In the genomic region with DNA sequence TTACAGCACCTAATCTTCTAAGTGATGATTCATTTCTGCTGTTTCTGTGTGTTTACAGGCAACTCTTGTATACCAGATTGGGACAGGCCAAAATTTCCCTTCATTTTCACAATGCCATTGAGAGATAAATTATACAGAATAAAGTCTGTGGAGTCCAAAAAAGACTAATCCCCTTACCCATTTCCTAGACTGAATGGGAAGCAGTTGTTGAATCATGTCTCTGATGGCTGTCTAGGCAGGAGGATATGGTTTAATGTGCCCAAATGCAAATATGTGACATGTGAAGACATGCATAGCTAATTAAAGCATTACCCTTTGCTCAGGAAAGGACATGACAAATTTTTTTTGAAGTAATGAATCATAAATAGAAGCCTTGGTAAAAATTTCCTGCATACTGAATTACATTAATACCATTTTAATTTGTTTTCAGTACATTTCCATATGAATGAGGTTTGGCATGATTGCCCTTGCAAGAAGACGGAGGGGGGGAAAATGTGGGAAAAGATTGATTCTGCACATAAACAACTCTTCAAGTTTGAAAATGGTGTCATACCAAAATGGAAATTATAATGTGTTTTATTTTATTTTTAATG, we compare ENCODE assay signal across 14 mouse cellular contexts.
"Had no signal": no experiment of that assay in that cellular context is flagged by ENCODE, and none has a peak within 500 bp of the region (broad histone marks: within the 10 kb centered on the region; RNA-seq: fewer than 3 reads in every experiment).

No protein-coding gene starts in this region.

- H3K36me3 ChIP-seq: limb, embryonic 12.5 days; liver, embryonic 13.5 days; lung, embryonic 15.5 days; neural tube, embryonic 12.5 days had no signal

- H3K9ac ChIP-seq: limb, embryonic 12.5 days; liver, embryonic 13.5 days; liver, postnatal 0 days; lung, embryonic 15.5 days; neural tube, embryonic 12.5 days had no signal

- H3K9me3 ChIP-seq: limb, embryonic 12.5 days; liver, embryonic 13.5 days; lung, embryonic 15.5 days; megakaryocyte, embryonic 14.5 days; neural tube, embryonic 12.5 days had no signal

- H3K27me3 ChIP-seq: limb, embryonic 12.5 days; liver, embryonic 13.5 days; lung, embryonic 15.5 days; megakaryocyte, embryonic 14.5 days; neural tube, embryonic 12.5 days had no signal

- DNase-seq: kidney, postnatal 10 days; kidney, postnatal 4 days; liver; liver, embryonic 13.5 days; liver, postnatal 0 days; lung, postnatal 14 days; thymus, postnatal 14 days had no signal

- ATAC-seq: liver, postnatal 0 days had no signal

- H3K4me1 ChIP-seq: limb, embryonic 12.5 days; liver, embryonic 13.5 days; lung, embryonic 15.5 days; megakaryocyte, embryonic 14.5 days; neural tube, embryonic 12.5 days had no signal

- H3K4me2 ChIP-seq: limb, embryonic 12.5 days; liver, embryonic 13.5 days; lung, embryonic 15.5 days; neural tube, embryonic 12.5 days had no signal

- H3K4me3 ChIP-seq: layer of hippocampus, adult 2 months; limb, embryonic 12.5 days; liver, embryonic 13.5 days; lung, embryonic 15.5 days; megakaryocyte, embryonic 14.5 days; neural tube, embryonic 12.5 days had no signal

- H3K27ac ChIP-seq: layer of hippocampus, adult 2 months; limb, embryonic 12.5 days; liver, embryonic 13.5 days; lung, embryonic 15.5 days; macrophage; neural tube, embryonic 12.5 days; stomach, postnatal 0 days had no signal
